Mouse (Mus musculus) forebrain, embryonic 15.5 days (tissue): ENCODE results near the gene Dot1l. TPM values are rescaled to one million over a fixed set of nuclear protein-coding genes. Genes with fewer than 3 reads are reported as not detected.
A peak's percentile ranks its signal among the peaks of the same experiment; 100 is the strongest.
"Not testable (repeated sequence)": the region's sequence is repeated elsewhere in the genome, so short reads cannot be mapped to it uniquely, and the experiment has no call there.

Source experiments
- ATAC-seq: fragments of 200-750 bp; cut with Nextera tagmentation; replicated peaks from 2 replicates; pipeline ENCODE4 v1.8.0; 2017; ENCODE audit warnings: mild to moderate bottlenecking, moderate TSS enrichment, moderate library complexity
- H3K27ac ChIP-seq: fragments of 300-500 bp; sonication (generic); replicated peaks from 2 replicates; pipeline ENCODE4 v1.5.1; 2015; ENCODE audit warnings: mild to moderate bottlenecking, inconsistent platforms
- H3K27me3 ChIP-seq: fragments of 300-500 bp; sonication (generic); 2 replicates; pipeline ENCODE4 v1.6.1; 2015; ENCODE audit warnings: inconsistent platforms
- H3K36me3 ChIP-seq: fragments of 300-500 bp; sonication (generic); 2 replicates; pipeline ENCODE4 v1.6.1; 2015; ENCODE audit warnings: mild to moderate bottlenecking, inconsistent platforms
- H3K4me1 ChIP-seq: fragments of 300-500 bp; sonication (generic); 2 replicates; pipeline ENCODE4 v1.6.1; 2015; ENCODE audit warnings: inconsistent platforms
- H3K4me2 ChIP-seq: fragments of 300-500 bp; sonication (generic); replicated peaks from 2 replicates; pipeline ENCODE4 v1.6.1; 2015; ENCODE audit warnings: mild to moderate bottlenecking, inconsistent platforms
- H3K4me3 ChIP-seq: fragments of 300-500 bp; sonication (generic); 2 replicates; pipeline ENCODE4 v1.5.1; 2015; ENCODE audit warnings: mild to moderate bottlenecking, inconsistent platforms
- H3K9ac ChIP-seq: fragments of 300-500 bp; sonication (generic); replicated peaks from 2 replicates; pipeline ENCODE4 v1.6.1; 2015; ENCODE audit warnings: mild to moderate bottlenecking, inconsistent platforms
- H3K9me3 ChIP-seq: fragments of 300-500 bp; sonication (generic); 2 replicates; pipeline ENCODE4 v1.6.1; 2016; ENCODE audit warnings: inconsistent platforms
- WGBS: fragments of 180-500 bp; shearing (Covaris S2); methylation state at CpG from one replicate; pipeline ENCODE4 v1.1.7; 2015; ENCODE audit warnings: mixed read lengths; 5-methylcytosine and 5-hydroxymethylcytosine counted together
- polyA plus RNA-seq: library from polyadenylated mRNA; unstranded; fragments of >200 nt; fragmentation: Nextera tagmentation; extraction: Ambion mirVana; gene quantifications from 2 replicates; pipeline ENCODE4 v1.2.1, GENCODE M21; 2015

Gene Dot1l
- polyA plus RNA-seq, 1 experiment from 2014 or later = 22.0 TPM

DNA sequence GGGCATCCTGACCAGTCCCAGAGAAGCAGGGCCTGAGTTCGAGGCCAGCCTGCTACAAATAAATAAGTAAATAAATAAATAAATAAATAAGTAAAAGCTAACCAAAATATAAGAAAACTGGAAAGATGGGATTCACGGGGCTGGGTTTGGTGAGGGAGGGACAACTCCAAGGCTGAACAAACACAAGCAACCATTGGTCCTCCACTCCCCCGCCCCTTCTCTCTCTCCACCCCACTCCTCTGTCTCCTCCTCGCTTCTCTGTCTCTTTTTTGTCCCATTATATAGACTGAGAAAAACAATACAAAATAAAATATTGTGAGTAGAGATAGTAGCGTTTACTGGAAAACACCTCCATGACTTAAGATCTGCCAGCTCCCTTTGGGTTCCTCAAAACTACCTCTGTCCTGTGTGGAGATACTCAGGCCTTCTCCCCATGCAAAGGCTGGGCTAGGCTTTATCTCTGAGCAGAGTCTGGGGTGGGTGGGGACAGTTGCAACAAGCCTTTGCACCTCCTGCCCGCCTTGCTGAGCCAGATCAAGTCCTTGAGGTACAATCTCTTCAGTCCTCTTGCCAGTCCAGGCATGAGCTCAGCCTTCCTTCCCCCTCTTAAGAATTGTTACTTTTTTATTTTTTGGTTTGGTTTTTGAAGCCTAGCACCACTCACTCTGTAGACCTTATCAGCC, 63.7 kb downstream of the Dot1l start:
- ATAC-seq = no peak
- no peak overlapping the region for H3K27ac ChIP-seq
- H3K4me3 ChIP-seq = no peak overlapping the region
- H3K27me3 ChIP-seq = no peaks in the 10 kb centered on the region
- WGBS = 60% methylated on average over 6 of the region's 6 CpGs
- H3K9me3 ChIP-seq = no peaks in the 10 kb centered on the region
- no peaks in the 10 kb centered on the region for H3K36me3 ChIP-seq
- no peak overlapping the region for H3K9ac ChIP-seq
- no peak overlapping the region for H3K4me2 ChIP-seq
- no peaks in the 10 kb centered on the region for H3K4me1 ChIP-seq

DNA sequence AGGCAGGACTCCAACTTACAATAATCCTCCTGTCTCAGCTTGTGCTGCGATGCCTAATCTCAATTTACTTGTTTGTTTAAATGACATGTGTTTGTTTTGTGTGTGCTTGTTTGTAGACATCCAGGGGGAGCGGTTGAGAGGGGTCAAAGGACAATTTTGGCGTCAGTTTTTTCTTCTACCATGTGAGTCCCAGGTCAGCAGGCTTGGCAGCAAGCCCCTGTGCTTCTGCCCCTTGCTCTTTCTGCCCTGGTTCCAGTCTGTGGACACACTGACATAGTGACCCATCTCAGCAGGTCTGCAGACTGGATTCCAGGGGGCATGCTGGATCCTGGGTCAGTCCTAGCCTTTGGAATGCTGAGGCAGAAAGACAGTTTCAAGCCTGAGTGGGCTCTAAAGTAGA, 64.4 kb downstream of the Dot1l start:
- H3K27me3 ChIP-seq = no peaks in the 10 kb centered on the region

DNA sequence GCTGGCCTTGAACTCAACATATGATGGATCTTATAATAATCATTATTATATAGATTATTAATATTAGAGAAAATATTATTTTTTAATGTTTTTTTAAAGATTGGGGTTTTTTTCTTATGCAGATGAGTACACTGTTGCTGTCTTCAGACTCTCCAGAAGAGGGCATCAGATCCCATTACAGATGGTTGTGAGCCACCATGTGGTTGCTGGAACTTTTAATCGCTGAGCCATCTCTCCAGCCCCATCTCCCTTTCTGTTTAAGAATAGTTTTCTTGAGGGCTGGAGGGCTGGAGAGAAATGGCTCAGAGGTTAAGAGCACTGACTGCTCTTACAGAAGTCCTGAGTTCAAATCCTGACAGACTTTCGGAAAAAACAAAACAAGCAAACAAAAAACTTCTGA, 67.0 kb downstream of the Dot1l start:
- H3K9me3 ChIP-seq = no peaks in the 10 kb centered on the region
- no peak overlapping the region for H3K27ac ChIP-seq
- no peak for ATAC-seq
- no peaks in the 10 kb centered on the region; the same call in 1 of the 2 replicates for H3K4me1 ChIP-seq
- no peak overlapping the region for H3K9ac ChIP-seq
- WGBS = 43% methylated on average over 2 of the region's 2 CpGs
- no peak overlapping the region for H3K4me2 ChIP-seq
- no peaks in the 10 kb centered on the region for H3K36me3 ChIP-seq
- H3K4me3 ChIP-seq = no peak overlapping the region
- H3K27me3 ChIP-seq = no peaks in the 10 kb centered on the region

More for the DNA sequence above, 64.4 kb downstream of the Dot1l start:
- Histone ChIP-seq H3K4me3 (no peak overlapping the region), H3K27ac (no peak overlapping the region), H3K9me3 (no peaks in the 10 kb centered on the region), H3K4me1 (no peaks in the 10 kb centered on the region), H3K9ac (no peak overlapping the region), H3K4me2 (no peak overlapping the region), H3K36me3 (no peaks in the 10 kb centered on the region)
- ATAC-seq = no peak
- 64% methylated on average over 3 of the region's 3 CpGs for WGBS

DNA sequence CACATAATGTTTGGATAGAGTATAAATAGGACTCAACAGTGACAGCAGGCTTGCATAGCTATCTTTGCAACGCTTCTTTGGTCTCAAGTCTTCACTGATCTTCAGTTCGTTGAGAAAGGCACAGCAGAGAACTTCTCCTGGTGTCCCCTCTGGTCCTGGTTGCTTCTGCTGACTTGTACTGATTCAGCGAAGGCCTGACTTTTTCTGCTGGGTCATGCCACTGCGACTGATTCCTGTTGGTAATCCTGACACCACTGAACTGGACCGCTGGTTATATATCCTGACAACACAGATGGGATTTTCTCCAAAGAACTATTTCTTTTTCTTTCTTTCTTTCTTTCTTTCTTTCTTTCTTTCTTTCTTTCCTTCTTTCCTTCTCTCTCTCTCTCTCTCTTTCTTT, 67.5 kb downstream of the Dot1l start:
- 87% methylated on average over 5 of the region's 5 CpGs for WGBS
- Histone ChIP-seq H3K4me3 (no peak overlapping the region), H3K4me2 (no peak overlapping the region), H3K36me3 (no peaks in the 10 kb centered on the region), H3K27me3 (no peaks in the 10 kb centered on the region), H3K27ac (no peak overlapping the region), H3K4me1 (peaks cover 2% of the 10 kb centered on the region), H3K9me3 (no peaks in the 10 kb centered on the region), H3K9ac (no peak overlapping the region)
- no peak for ATAC-seq

DNA sequence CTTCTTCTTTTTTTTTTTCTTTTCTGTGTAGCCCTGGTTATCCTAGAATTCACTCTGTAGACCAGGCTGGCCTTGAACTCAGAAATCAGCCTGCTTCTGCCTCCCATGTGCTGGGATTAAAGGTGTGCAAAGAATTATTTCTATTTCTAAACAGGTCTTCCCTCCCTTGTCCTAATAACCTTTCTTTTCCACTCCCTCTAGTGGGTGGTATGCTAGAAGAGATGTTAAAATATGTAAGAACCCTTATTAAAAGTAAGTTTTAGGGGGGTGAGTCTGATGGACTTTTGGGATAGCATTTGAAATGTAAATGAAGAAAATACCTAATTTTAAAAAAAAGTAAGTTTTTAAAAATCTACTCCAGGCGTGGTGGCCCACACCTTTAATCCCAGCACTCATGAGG, 68.3 kb downstream of the Dot1l start:
- Histone ChIP-seq H3K4me2 (no peak overlapping the region), H3K9ac (no peak overlapping the region), H3K9me3 (no peaks in the 10 kb centered on the region), H3K4me1 (peaks cover 10% of the 10 kb centered on the region), H3K27me3 (no peaks in the 10 kb centered on the region), H3K36me3 (peaks cover under 1% of the 10 kb centered on the region; the same call in 1 of the 2 replicates), H3K4me3 (no peak overlapping the region), H3K27ac (no peak overlapping the region)
- WGBS = 72% methylated on average over 1 of the region's 1 CpGs
- ATAC-seq = no peak

DNA sequence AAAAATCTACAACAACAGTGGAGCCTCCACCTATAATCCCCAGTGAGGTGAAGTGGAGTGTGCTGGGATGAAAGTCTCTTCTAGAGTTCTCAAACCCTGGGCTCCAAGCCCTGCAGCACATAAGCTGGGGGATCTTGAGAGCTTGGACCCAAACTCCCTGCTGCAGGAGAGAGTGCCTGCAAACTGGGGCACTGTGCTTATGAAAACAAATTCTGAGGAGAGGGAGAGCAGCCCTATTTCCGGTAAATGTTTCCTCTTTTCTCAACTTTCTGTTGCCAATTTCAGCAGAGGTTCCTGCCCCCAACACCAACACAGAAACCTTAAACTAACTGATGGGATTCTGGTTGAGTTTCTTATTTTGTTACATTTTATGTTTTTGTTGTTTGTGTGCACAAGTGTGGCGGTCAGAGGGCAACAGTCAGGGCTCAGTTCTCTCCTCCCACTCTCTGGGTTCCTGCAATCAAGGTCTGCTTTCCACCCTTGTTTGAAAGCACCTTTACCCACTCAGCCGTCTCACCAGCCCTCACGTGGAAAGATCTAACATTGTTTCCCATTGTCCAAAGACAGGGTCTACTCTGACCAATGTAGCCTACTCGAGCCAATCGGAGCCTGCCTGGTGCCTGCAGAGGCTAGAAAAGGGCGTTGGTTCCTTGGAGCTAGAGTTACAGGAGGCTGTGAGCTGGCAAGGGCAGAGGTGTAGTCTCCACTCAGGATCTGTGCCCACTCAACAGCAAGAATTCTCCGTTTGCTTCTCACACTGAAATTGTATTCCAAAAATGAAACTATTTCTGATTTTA, 69.0 kb downstream of the Dot1l start:
- WGBS = 70% methylated on average over 8 of the region's 8 CpGs
- Histone ChIP-seq H3K4me3 (no peak overlapping the region), H3K9ac (no peak overlapping the region), H3K4me1 (peaks cover 14% of the 10 kb centered on the region), H3K36me3 (peaks cover 4% of the 10 kb centered on the region), H3K27me3 (no peaks in the 10 kb centered on the region), H3K4me2 (no peak overlapping the region), H3K9me3 (no peaks in the 10 kb centered on the region), H3K27ac (no peak overlapping the region)
- ATAC-seq = no peak

DNA sequence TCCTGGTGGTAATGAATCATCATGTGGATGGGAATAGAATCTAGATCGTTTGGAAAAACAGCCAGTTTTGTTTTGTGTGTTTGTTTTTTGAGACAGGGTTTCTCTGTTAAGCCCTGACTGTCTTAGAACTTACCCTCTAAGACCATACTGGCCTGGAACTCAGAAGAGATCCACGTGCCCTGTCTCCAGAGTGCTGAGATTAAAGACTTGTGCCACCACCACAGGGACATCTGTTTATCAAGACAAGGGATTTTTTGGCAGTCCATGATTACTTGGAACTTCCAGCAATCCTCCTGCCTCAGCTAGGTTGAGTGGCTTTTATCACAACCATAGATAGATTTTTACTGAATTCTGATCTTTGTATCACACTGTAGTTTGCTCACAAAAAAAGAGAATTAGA, 69.8 kb downstream of the Dot1l start:
- 80% methylated on average over 2 of the region's 2 CpGs for WGBS
- H3K9me3 ChIP-seq = no peaks in the 10 kb centered on the region

DNA sequence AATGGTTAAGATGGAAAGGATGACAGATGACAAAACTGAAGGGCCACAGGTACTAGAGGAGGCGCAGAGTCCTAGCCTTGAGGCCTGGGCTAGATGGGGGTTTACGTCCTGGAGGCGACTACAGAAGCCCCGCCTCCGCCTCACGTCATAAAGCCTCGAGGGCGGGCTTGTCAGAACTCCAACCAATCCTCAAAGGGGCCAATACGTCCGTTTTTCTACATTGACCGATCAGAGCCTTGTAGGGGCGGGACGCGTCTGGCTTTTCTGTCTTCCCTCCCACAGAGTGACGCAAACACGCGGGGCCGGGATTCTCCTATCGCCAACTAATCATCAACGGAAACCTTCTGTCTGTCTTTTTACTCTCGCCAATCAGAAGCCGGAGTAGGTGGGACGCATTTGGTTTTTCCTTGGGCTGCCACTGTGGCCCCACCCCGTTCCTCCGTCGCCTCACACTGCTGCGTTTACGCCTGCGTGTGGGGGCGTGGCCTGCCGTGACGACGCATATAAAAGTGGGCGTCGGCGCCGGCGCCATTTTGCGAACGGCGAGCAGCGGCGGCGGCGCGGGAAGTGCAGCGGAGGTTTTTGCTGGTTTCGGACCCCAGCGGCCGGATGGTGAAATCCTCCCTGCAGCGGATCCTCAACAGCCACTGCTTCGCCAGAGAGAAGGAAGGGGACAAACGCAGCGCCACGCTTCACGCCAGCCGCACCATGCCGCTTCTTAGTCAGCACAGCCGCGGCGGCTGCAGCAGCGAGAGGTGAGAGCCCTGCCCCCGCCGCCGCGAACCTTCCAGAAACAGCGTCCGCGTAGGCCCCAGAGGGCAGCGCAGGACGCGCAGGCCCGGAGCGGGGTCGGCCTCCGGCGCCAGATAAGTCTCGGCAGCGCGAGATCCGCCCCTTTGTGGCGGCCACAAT, 71.4 kb downstream of the Dot1l start, which contains the start of gene Oaz1:
Gene Oaz1, plus strand, starts transcription at position 506 of the 912 bp plus-strand sequence.
- Histone ChIP-seq H3K9me3 (no peaks in the 10 kb centered on the region), H3K27ac (peak within 1 kb of the TSS; percentile 89), H3K36me3 (peaks cover 18% of the 10 kb centered on the region), H3K4me3 (peak within 1 kb of the TSS; percentile 93), H3K4me1 (peaks cover 19% of the 10 kb centered on the region), H3K4me2 (peak within 1 kb of the TSS; percentile 98), H3K27me3 (no peaks in the 10 kb centered on the region), H3K9ac (peak within 1 kb of the TSS; percentile 86)
- ATAC-seq = peak; percentile 98
- under 1% methylated on average over 80 of the region's 82 CpGs for WGBS

More for the DNA sequence above, 69.8 kb downstream of the Dot1l start:
- ATAC-seq = no peak
- H3K36me3 ChIP-seq = peaks cover 12% of the 10 kb centered on the region
- no peak overlapping the region for H3K4me3 ChIP-seq
- no peak overlapping the region for H3K9ac ChIP-seq
- H3K4me2 ChIP-seq = no peak overlapping the region
- peaks cover 19% of the 10 kb centered on the region for H3K4me1 ChIP-seq
- no peak overlapping the region for H3K27ac ChIP-seq
- no peaks in the 10 kb centered on the region for H3K27me3 ChIP-seq

DNA sequence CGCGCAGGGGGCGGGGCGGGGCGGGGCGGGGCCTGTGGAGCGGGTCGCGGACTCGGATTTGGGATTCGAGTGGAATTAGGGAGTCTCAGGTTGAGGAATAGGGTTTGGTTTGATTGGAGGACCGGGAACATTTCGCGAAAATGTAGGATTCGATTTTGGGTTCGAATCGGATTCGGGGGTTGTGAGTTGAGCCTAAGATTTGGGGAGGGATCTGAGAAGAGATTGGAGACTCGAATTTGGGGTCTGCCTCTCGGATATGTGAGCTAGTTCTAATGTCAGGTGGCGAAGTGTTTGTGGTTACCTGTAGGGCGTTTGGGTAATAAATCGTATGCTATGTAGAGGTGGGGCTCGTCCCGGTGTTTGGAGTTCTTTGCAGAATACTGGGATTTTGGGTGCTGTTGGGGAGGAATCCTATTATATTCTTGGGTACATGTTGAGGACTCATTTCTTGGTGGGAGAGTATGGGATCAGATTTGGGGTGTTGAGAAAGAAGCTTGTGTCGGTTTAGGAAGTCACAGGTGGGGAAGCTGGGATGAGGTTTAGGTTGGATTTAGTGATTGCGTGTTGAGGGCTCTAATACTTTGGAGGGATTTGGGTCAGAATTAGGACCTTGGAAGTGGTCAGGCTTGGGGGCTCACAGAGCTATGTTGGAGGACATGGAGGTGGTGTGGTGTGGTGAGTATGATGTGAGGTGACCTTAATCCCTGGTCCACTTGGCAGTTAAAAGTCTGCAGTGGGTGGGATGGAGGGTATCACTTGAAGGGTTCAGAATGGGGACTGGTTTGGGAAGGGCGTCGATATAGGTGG, 72.3 kb downstream of the Dot1l start:
- Histone ChIP-seq H3K4me3 (peak overlapping the region; percentile 93), H3K9me3 (no peaks in the 10 kb centered on the region), H3K9ac (peak overlapping the region; percentile 86), H3K27me3 (no peaks in the 10 kb centered on the region), H3K4me1 (peaks cover 19% of the 10 kb centered on the region), H3K27ac (peak overlapping the region; percentile 89), H3K36me3 (peaks cover 18% of the 10 kb centered on the region), H3K4me2 (peak overlapping the region; percentile 98)
- no peak for ATAC-seq
- WGBS = 7% methylated on average over 29 of the region's 29 CpGs

DNA sequence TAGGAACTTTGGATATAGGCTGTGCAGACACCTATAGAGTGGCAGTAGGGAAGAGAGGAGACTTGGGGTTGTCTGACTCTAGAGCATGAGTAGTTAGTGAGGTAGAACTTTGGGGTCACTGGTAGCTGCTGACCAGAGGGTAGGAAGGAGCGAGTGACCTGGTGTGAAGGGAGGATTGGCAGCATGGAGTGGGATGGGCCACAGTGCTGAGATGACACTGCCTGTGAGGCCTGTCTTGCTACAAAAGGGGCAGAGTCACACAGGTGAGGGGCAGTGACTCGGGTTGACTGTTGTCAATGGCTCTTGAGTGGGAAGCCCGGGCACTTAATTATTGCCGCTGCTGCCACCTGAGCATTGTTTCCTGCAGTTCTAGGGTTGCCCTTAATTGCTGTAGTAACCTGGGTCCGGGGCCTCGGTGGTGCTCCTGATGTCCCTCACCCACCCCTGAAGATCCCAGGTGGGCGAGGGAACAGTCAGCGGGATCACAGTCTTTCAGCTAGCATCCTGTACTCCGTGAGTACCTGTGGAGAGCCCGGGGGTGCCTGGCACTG, 72.9 kb downstream of the Dot1l start:
- ATAC-seq = no peak
- WGBS = 79% methylated on average over 10 of the region's 10 CpGs
- no peaks in the 10 kb centered on the region for H3K27me3 ChIP-seq
- peak overlapping the region; percentile 98 for H3K4me2 ChIP-seq
- no peak overlapping the region for H3K27ac ChIP-seq
- H3K9ac ChIP-seq = peak overlapping the region; percentile 86
- peaks cover 18% of the 10 kb centered on the region for H3K36me3 ChIP-seq
- peaks cover 19% of the 10 kb centered on the region for H3K4me1 ChIP-seq
- no peaks in the 10 kb centered on the region for H3K9me3 ChIP-seq
- H3K4me3 ChIP-seq = peak overlapping the region; percentile 93

DNA sequence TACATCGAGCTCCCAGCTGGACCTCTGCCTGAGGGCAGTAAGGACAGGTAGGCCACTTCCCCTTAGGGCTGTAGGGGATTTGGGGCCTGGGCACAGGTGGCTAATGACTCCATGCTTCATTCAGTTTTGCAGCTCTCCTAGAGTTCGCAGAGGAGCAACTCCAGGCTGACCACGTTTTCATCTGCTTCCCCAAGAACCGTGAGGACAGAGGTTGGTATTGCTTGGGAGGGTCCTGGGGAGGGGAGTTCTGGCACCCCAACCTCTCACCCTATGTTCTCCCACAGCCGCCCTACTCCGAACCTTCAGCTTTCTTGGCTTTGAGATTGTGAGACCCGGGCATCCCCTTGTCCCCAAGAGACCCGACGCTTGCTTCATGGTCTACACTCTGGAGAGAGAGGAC, 73.6 kb downstream of the Dot1l start:
- H3K9me3 ChIP-seq, H3K27ac ChIP-seq, ATAC-seq, H3K9ac ChIP-seq, H3K27me3 ChIP-seq: not testable (repeated sequence)
- Histone ChIP-seq H3K4me1 (peaks cover 19% of the 10 kb centered on the region), H3K4me2 (peak overlapping the region; percentile 98), H3K36me3 (peaks cover 18% of the 10 kb centered on the region), H3K4me3 (peak overlapping the region; percentile 93)
- WGBS = 85% methylated on average over 9 of the region's 9 CpGs
